Mouse (Mus musculus): ENCODE results near the gene Cyp27b1.

DNA sequence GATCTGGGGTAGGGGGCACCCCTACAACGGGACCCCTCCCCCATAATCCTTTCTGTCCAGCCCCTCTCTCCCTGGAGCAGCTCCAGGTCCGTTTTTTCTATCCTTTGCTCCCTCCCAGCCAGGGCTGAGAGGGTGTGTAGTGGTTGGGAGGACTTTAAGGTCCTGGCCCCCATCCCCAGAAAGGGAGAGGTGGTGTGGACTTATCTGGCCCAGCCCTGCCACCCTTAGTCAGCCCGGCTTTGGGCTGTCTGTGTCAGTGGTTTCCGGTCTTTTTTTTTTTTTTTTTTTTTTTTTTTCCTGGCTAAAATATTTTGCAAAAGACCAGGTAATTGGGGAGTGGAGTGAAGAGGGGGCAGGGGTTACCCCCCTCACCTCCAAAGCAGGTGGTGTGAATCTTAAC, 44.7 kb downstream of the Cyp27b1 start:
- TF ChIP-seq CTCF (IDR thresholded peaks at IDR 0.05; ENCODE audit: borderline replicate concordance, extremely low read depth, insufficient read depth, insufficient read length) (no peak), POLR2A (IDR thresholded peaks at IDR 0.05; ENCODE audit: borderline replicate concordance, extremely low read depth, insufficient read depth, insufficient read length, poor library complexity, severe bottlenecking) (no peak)

Measured in brain, embryonic 14.5 days (tissue).